Mouse (Mus musculus) midbrain, embryonic 11.5 days (tissue): ENCODE measurements around the gene Glyat. TPM values are rescaled to one million over a fixed set of nuclear protein-coding genes. Genes with fewer than 3 reads are reported as not detected.

ENCODE experiments used
- polyA plus RNA-seq: library from polyadenylated mRNA; unstranded; fragments of >200 nt; fragmentation: Nextera tagmentation; extraction: Ambion mirVana; gene quantifications from 2 replicates; pipeline ENCODE4 v1.2.1, GENCODE M21; 2014

The Glyat gene
- polyA plus RNA-seq, 1 experiment from 2014 or later = not detected

Other genes with a start within 250 kb of the Glyat start
- gene Olfr1440, start 246.0 kb upstream of the Glyat start, polyA plus RNA-seq = not detected in 2 replicates
- not detected in 2 replicates for gene Olfr1441, start 215.9 kb upstream of the Glyat start, polyA plus RNA-seq
- gene Pfpl, start 205.4 kb upstream of the Glyat start, polyA plus RNA-seq = not detected in 2 replicates
- 0.90 and 1.1 TPM in 2 replicates for gene Mpeg1, start 172.5 kb upstream of the Glyat start, polyA plus RNA-seq
- 62.0 and 64.3 TPM in 2 replicates for gene Dtx4, start 131.9 kb upstream of the Glyat start, polyA plus RNA-seq
- 27.4 and 31.1 TPM in 2 replicates for gene Fam111a, start 87.6 kb upstream of the Glyat start, polyA plus RNA-seq
- not detected in 2 replicates for gene Gm4952, start 33.3 kb upstream of the Glyat start, polyA plus RNA-seq
- gene Olfr1442, start 37.1 kb downstream of the Glyat start, polyA plus RNA-seq = not detected in 2 replicates
- not detected in 2 replicates for gene Olfr1443, start 44.8 kb downstream of the Glyat start, polyA plus RNA-seq
- not detected in 2 replicates for gene Keg1, start 62.5 kb downstream of the Glyat start, polyA plus RNA-seq
- gene Cntf, start 132.3 kb downstream of the Glyat start, polyA plus RNA-seq = 0.36 and 0.91 TPM in 2 replicates
- 13.1 and 13.2 TPM in 2 replicates for gene Zfp91, start 162.8 kb downstream of the Glyat start, polyA plus RNA-seq
- 0.92 and 1.2 TPM in 2 replicates for gene Lpxn, start 162.9 kb downstream of the Glyat start, polyA plus RNA-seq
- gene Gm5244, start 213.4 kb downstream of the Glyat start, polyA plus RNA-seq = not detected in 2 replicates
- not detected in 2 replicates for gene Olfr1444, start 224.0 kb downstream of the Glyat start, polyA plus RNA-seq